Mouse (Mus musculus): ENCODE data around the gene Cnih1.

GRCm38 (mm10) chr14:46821271-46821872 lies 33.2 kb upstream of the Cnih1 start:
- no peak for TF ChIP-seq MAX (IDR thresholded peaks at IDR 0.05; ENCODE audit: low read depth)
- TF ChIP-seq POLR2A (IDR thresholded peaks at IDR 0.05; ENCODE audit: insufficient read length, low read depth) = no peak
- no peak for TF ChIP-seq CEBPB (IDR thresholded peaks at IDR 0.05; ENCODE audit: insufficient read depth, poor library complexity, severe bottlenecking)
- TF ChIP-seq E2F4 (IDR thresholded peaks at IDR 0.05; ENCODE audit: insufficient read depth) = no peak
- TF ChIP-seq MYOG (IDR thresholded peaks at IDR 0.05; ENCODE audit: control insufficient read depth in 1 of 3, insufficient read depth in 1 of 3, insufficient read length in 2 of 3, low read depth in 2 of 3) = no peak
- TF ChIP-seq SRF (IDR thresholded peaks at IDR 0.05; ENCODE audit: control insufficient read depth, insufficient read length, low read depth) = no peak
- no peak for TF ChIP-seq MYOD1 (IDR thresholded peaks at IDR 0.05; ENCODE audit: control insufficient read depth in 1 of 3, insufficient read length in 2 of 3, low read depth in 2 of 3)
- no peak for TF ChIP-seq TCF3 (IDR thresholded peaks at IDR 0.05; ENCODE audit: insufficient read length, low read depth)
